Mouse (Mus musculus): Measurements from ENCODE around the gene Smoc1.
A peak's percentile ranks its signal among the peaks of the same experiment; 100 is the strongest.

The Smoc1 gene

DNA sequence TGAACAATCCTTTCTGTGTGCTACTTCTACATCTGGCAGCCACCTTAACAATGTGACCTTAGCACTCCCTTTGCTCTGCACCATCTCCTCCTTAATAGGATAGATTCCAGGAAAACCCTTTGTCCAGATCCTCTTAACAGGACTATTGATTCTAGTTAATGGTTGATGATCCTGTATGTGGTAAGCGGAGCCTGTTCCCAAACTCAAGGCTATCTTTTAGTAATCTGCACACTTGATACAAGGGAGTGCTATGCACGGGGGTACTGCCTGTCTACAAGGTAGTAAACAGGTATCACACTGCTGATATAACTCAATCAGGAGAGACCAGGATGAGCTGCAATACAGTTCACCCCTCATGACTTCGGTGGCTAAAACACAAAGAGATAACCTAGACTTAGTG, 161.8 kb downstream of the Smoc1 start:
- no peak for TF ChIP-seq NANOG (IDR thresholded peaks at IDR 0.05; ENCODE audit: borderline replicate concordance, low read length)
- TF ChIP-seq CTCF (conservative IDR thresholded peaks at IDR 0.05; ENCODE audit: low read length) = no peak
- TF ChIP-seq POU5F1 (IDR thresholded peaks at IDR 0.05; ENCODE audit: borderline replicate concordance, low read length) = no peak

DNA sequence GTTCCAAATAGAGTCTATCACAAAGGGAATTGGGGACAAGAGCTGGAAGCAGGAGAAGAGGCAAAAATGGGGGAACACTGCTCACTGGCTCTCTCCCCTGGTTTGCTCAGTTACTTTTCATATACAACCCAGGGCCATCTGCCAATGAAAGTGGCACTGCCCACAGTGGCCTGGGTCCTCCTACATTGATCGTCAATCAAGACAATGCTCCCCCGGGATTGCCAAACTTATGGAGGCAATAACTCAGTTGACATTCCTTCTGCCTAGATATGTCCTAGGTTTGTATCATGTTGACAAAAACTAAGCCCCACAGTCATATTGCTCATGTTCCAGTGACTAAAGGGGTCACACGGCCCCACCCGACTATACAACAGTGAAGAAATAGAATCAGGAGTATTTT, 162.4 kb downstream of the Smoc1 start:
- H3K4me3 ChIP-seq (replicated peaks; ENCODE audit: low read length) = no peak overlapping the region
- H3K36me3 ChIP-seq (ENCODE audit: insufficient read depth, low read length) = peaks cover 26% of the 10 kb centered on the region
- H3K4me1 ChIP-seq (replicated peaks; ENCODE audit: low read depth, low read length) = no peaks in the 10 kb centered on the region; the same call in 1 of the 2 replicates
- H3K27me3 ChIP-seq (ENCODE audit: insufficient read depth, low read length) = no peaks in the 10 kb centered on the region
- no peaks in the 10 kb centered on the region for H3K9me3 ChIP-seq (ENCODE audit: low read length)
- no peak for TF ChIP-seq NANOG (IDR thresholded peaks at IDR 0.05; ENCODE audit: borderline replicate concordance, low read length)

More for the DNA sequence above, 161.8 kb downstream of the Smoc1 start:
- no peaks in the 10 kb centered on the region for H3K27me3 ChIP-seq (ENCODE audit: insufficient read depth, low read length)
- H3K9me3 ChIP-seq (ENCODE audit: low read length) = no peaks in the 10 kb centered on the region
- peaks cover 28% of the 10 kb centered on the region for H3K36me3 ChIP-seq (ENCODE audit: insufficient read depth, low read length)
- no peak overlapping the region for H3K4me3 ChIP-seq (replicated peaks; ENCODE audit: low read length)
- peaks cover 4% of the 10 kb centered on the region; the same call in 1 of the 2 replicates for H3K4me1 ChIP-seq (replicated peaks; ENCODE audit: low read depth, low read length)

DNA sequence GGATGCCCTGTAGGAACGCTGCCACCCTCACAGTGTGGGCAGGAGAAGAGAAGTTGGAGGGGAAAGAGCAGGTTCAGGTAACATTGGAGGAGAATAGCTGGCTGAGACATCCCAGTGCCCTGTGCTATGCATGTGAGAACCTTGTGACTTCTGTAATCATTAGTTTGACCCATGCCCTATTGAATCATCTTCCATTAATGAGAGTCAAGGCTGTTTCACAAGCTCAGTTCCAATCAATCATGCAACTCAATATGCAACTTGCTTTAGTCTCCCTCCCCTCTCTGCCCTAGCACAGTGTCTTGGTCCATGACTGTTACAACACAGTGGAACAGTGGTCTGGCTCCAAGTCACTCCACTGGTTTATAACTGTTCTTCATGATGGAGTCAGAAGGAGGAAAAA, 163.0 kb downstream of the Smoc1 start:
- TF ChIP-seq NANOG (IDR thresholded peaks at IDR 0.05; ENCODE audit: borderline replicate concordance, low read length) (no peak), CTCF (conservative IDR thresholded peaks at IDR 0.05; ENCODE audit: low read length) (no peak), POU5F1 (IDR thresholded peaks at IDR 0.05; ENCODE audit: borderline replicate concordance, low read length) (no peak)
- peaks cover 20% of the 10 kb centered on the region for H3K36me3 ChIP-seq (ENCODE audit: insufficient read depth, low read length)
- H3K4me3 ChIP-seq (replicated peaks; ENCODE audit: low read length) = no peak overlapping the region
- H3K9me3 ChIP-seq (ENCODE audit: low read length) = no peaks in the 10 kb centered on the region
- no peaks in the 10 kb centered on the region for H3K27me3 ChIP-seq (ENCODE audit: insufficient read depth, low read length)
- H3K4me1 ChIP-seq (replicated peaks; ENCODE audit: low read depth, low read length) = no peaks in the 10 kb centered on the region

DNA sequence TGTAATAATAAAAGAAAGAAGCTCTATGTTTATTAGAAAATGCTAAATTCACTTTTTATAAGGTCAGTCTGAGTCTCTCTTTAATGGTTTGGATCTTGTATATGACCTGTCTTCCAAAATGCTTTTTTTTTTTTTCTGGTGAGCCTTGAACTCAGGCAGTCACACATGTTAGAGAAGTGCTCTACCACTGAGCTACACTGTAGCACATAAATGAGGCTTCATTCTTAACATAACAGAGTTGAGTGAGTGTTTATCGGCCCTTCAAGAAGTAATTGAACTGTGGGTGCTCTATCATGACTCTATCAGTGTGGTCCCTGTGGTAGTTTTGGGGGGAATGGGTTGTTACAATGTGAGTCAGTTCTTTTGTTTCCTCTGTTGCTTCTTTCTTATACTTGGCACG, 167.4 kb downstream of the Smoc1 start:
- Histone ChIP-seq H3K27me3 (ENCODE audit: insufficient read depth, low read length) (no peaks in the 10 kb centered on the region; the same call in 1 of the 2 replicates), H3K36me3 (ENCODE audit: insufficient read depth, low read length) (no peaks in the 10 kb centered on the region), H3K9me3 (ENCODE audit: low read length) (no peaks in the 10 kb centered on the region), H3K4me1 (replicated peaks; ENCODE audit: low read depth, low read length) (no peaks in the 10 kb centered on the region), H3K4me3 (replicated peaks; ENCODE audit: low read length) (no peak overlapping the region)
- TF ChIP-seq NANOG (IDR thresholded peaks at IDR 0.05; ENCODE audit: borderline replicate concordance, low read length) = no peak
- no peak for TF ChIP-seq CTCF (conservative IDR thresholded peaks at IDR 0.05; ENCODE audit: low read length)
- TF ChIP-seq POU5F1 (IDR thresholded peaks at IDR 0.05; ENCODE audit: borderline replicate concordance, low read length) = no peak

- peaks cover 3% of the 10 kb centered on the region; the same call in 1 of the 2 replicates for H3K27me3 ChIP-seq (ENCODE audit: insufficient read depth, low read length)
- H3K9me3 ChIP-seq (ENCODE audit: low read length) = peaks cover 5% of the 10 kb centered on the region; the same call in 1 of the 2 replicates
- H3K4me3 ChIP-seq (replicated peaks; ENCODE audit: low read length) = no peak overlapping the region
- no peak for TF ChIP-seq NANOG (IDR thresholded peaks at IDR 0.05; ENCODE audit: borderline replicate concordance, low read length)
- no peak for TF ChIP-seq CTCF (conservative IDR thresholded peaks at IDR 0.05; ENCODE audit: low read length)
- TF ChIP-seq POU5F1 (IDR thresholded peaks at IDR 0.05; ENCODE audit: borderline replicate concordance, low read length) = no peak
- no peaks in the 10 kb centered on the region for H3K4me1 ChIP-seq (replicated peaks; ENCODE audit: low read depth, low read length)
- no peaks in the 10 kb centered on the region for H3K36me3 ChIP-seq (ENCODE audit: insufficient read depth, low read length)
Measured at GRCm38 (mm10) chr12:81197468-81198075, 171.0 kb downstream of the Smoc1 start.

DNA sequence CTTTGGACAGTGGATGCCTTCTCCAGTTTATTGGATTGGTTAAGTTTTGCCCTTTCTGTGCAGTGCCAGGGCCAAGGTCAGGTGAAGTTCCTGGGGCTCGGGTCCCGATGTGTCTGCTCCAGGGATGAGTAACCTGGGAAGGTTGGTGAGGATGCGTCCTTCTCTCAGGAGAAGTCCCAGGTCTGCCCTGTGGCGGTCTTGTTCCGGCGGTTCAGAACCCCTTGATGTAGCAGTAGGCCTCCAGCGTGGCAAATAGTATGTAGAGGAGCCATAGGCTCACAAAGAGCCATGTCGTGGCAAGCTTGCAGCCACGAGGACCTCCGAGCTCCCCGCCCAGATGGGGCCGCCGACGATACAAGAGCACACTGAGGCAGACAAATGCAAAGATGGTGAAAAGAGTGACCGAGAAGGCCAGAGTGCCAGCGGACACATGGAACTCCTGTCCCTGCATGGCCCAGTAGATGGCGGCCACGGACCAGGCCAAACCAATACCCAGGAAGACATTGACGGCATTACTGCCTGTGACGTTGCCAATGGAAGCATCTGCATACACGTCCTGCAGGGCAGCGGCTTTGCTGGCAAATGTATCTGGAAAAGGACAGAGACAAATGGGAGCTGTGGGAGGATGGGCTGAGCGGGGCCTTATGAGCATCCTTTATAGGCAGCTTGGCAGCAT, 172.8 kb downstream of the Smoc1 start:
- Histone ChIP-seq H3K36me3 (ENCODE audit: insufficient read depth, low read length) (no peaks in the 10 kb centered on the region), H3K9me3 (ENCODE audit: low read length) (peaks cover 5% of the 10 kb centered on the region; the same call in 1 of the 2 replicates), H3K4me1 (replicated peaks; ENCODE audit: low read depth, low read length) (no peaks in the 10 kb centered on the region), H3K27me3 (ENCODE audit: insufficient read depth, low read length) (peaks cover 3% of the 10 kb centered on the region; the same call in 1 of the 2 replicates), H3K4me3 (replicated peaks; ENCODE audit: low read length) (peak overlapping the region; percentile 56)
- TF ChIP-seq CTCF (conservative IDR thresholded peaks at IDR 0.05; ENCODE audit: low read length) (peak; percentile 17), NANOG (IDR thresholded peaks at IDR 0.05; ENCODE audit: borderline replicate concordance, low read length) (no peak), POU5F1 (IDR thresholded peaks at IDR 0.05; ENCODE audit: borderline replicate concordance, low read length) (no peak)

GRCm38 (mm10) chr12:81203226-81203625, 176.6 kb downstream of the Smoc1 start:
- no peak overlapping the region for H3K4me3 ChIP-seq (replicated peaks; ENCODE audit: low read length)
- no peaks in the 10 kb centered on the region for H3K4me1 ChIP-seq (replicated peaks; ENCODE audit: low read depth, low read length)
- H3K27me3 ChIP-seq (ENCODE audit: insufficient read depth, low read length) = peaks cover 3% of the 10 kb centered on the region; the same call in 1 of the 2 replicates
- TF ChIP-seq CTCF (conservative IDR thresholded peaks at IDR 0.05; ENCODE audit: low read length) = no peak
- TF ChIP-seq NANOG (IDR thresholded peaks at IDR 0.05; ENCODE audit: borderline replicate concordance, low read length) = no peak
- TF ChIP-seq POU5F1 (IDR thresholded peaks at IDR 0.05; ENCODE audit: borderline replicate concordance, low read length) = no peak
- peaks cover 5% of the 10 kb centered on the region; the same call in 1 of the 2 replicates for H3K9me3 ChIP-seq (ENCODE audit: low read length)
- H3K36me3 ChIP-seq (ENCODE audit: insufficient read depth, low read length) = no peaks in the 10 kb centered on the region

DNA sequence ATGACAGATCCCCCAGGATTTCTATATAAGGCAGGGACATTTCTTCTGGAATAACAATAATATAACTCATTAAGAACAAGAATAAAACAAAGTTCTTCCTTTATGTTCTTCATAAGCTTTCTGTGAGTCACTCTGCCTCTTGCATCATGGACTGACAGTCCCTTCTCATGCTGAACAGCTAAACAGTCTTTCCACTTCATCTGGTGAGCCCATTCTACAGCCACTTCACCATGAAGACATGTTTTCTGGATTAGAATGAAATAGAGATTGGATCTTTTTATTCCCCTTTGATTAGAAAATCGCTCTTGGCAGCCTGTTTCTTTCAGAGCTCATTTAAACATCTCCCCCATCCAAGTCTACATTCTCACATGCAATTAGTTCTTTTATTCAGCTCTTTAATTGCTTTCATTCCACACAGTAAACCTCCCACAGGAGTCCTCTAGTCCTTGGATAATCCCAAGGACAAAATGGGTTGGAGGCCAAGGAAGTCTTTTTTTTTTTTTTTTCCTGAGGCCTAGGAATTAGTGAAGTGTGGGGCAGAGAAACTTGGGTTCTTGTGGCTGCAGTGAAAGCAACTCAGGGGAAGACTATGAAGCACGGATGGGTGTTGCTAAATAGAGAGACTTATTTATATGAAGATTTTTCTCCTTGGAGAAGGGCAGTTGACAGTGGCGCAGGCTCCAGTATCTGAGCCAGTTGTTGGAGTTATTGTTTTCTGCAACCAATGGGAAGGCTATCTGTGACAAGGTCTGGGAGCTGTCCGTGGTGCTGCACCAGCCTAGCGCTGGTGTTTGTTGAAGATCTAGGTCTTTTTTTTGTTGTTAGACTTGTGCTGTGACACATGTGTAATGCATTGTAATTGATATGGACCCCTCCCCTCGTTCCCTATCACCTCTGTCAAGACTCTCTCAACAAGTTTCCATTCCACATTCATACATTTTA, 179.3 kb downstream of the Smoc1 start:
- no peaks in the 10 kb centered on the region for H3K9me3 ChIP-seq (ENCODE audit: low read length)
- TF ChIP-seq CTCF (conservative IDR thresholded peaks at IDR 0.05; ENCODE audit: low read length) (no peak), NANOG (IDR thresholded peaks at IDR 0.05; ENCODE audit: borderline replicate concordance, low read length) (no peak)
- no peaks in the 10 kb centered on the region for H3K27me3 ChIP-seq (ENCODE audit: insufficient read depth, low read length)

More for the DNA sequence above, 179.3 kb downstream of the Smoc1 start:
- Histone ChIP-seq H3K4me1 (replicated peaks; ENCODE audit: low read depth, low read length) (no peaks in the 10 kb centered on the region), H3K36me3 (ENCODE audit: insufficient read depth, low read length) (no peaks in the 10 kb centered on the region), H3K4me3 (replicated peaks; ENCODE audit: low read length) (no peak overlapping the region)

All from E14TG2a.4 (cell line).